Mouse (Mus musculus) retina, adult 2 months (tissue): ENCODE measurements around the gene Blnk.

Experiments
- DNase-seq: peaks from one replicate; pipeline ENCODE4 v3.0.0-alpha.2; 2012; ENCODE audit warnings: low read depth, low spot score

The Blnk gene

DNA sequence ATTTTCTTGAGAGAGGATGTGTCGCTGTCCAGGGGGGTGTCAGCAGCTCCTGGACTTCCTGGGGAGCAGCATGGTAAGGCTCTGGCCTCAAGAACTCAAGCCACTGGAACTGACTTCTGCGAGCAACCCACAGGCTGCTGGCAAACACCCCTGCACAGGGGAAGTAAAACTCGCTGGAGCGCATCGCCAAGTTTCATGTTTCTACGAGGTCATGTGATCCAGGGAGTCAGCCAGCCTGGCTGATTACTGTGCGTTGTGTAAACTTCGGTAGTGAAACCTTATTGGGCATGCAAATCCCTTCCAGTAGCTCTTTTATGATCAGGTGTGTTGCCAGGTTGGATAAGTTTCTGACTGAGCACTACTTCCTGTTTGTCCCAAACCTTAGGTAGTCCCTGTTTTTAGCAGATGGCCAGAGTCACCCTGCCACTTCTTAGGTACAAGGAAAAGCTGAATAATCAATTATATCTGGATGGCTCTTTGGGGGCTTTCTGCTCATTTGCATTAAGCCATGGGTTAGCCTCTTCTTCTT lies at the start of gene Blnk:
Blnk (minus strand) TSS at position 479 of the 529 bp plus-strand sequence.
- DNase-seq: no peak

DNA sequence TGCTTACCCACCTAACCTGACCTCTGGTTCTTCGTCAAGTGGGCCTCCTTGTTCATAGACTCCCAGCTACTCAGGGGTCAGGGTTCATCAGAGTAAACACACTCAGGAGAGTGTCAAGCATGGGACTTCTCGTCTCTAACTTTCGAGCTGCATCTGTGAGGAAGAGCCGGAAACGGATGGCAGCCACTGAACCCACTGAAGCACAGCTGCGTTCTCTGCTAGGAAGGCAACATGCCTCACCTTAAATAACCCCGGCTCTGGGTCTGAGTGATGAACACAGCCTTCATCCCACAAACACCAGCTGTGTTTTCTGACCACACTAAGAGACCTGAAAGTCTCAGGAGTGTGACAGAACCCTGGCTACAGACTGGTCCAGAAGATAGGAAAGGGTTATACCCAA lies 44.8 kb upstream of the Blnk start:
- no peak for DNase-seq

DNA sequence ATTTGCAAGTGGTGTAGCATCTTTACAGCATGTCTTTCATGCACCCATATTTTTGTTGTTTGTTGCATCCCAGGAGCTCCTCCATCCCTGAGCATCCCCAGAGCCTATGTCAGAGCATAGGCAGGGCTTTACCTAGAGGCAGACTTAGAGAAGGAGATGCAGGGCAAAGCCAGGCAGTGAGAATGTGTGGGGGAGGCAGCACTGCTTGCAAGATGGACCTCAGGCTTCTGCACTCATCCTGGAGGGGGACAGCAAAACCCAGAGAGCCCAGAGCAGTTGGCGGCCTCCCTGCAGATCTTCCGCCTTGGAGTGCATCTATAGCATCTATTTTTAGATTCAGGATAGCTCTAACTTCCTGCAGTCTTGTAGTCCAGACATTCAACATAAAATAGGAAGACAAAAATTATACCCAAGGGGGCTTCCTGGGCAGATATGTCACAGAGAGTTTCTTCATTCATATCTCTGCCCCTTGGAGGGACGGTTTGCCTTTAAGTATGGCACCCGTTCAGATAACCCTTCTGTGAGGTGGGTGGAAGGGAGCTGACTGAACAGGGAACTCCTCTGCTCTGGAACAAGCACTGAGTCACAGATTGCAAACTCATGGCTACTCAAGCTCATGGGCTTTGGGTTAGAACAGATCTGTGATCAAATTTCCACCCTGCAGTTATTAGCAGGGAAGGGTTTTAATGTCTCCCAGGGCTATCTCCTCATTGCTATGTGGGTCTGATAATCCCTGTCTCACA lies 41.6 kb upstream of the Blnk start:
- DNase-seq: no peak

DNA sequence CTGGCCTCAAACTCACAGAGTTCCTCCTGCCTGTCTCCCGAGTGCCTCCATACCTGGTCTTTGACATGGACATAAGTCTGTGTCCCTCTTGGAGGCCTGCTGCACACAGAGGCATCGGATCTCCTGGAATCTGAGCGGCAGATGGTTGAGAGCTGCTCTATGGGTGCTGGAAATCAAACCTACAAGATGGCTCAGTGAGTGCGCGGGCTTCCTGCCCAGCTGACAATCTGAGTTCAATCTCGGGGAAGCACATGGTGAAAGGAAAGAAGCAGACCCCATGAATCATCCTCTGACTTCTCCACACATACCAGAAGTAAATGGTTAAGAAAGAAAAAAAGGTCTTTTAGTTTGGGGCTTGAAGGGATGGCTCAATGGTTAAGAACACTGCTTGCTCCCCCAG lies 37.5 kb upstream of the Blnk start:
- DNase-seq: no peak

DNA sequence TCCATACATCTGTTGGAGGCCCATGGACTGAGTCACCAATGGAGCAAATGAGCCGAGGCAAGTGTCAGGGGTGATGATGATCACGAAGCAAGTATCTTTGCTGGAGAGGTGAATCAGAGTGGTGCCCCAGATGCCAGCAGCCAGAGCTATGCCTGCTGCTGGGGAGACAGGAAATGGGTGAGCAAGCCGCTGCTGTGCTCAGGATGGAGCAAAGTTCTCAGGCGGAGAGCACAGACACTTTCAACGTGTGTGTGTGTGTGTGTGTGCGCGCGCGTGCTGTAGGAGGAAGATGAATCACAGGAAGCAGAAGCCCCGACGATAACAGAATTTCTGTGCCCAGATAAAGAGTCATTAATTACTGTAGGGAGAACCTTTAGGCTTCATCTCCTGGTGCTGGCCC lies 36.7 kb upstream of the Blnk start:
- no peak for DNase-seq

DNA sequence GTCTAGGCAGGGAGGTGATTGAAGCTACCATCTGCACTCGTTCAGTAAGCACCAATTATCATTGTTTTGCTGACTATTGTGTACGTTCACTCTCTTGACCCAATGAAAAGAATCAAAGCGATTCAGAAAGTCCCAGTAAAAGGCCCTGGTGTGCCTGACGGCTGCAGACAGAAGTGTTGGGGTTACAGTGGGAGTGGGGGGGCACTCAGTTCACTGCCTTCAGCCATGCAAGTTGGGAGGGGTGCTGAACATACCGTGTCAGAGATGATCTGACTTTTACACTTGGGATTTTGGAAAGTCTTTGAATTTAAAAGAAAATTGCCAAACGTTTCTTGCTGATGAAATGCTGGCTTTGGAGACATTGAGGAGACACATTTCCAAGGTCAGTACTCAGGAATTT lies 35.8 kb upstream of the Blnk start:
- DNase-seq: no peak

DNA sequence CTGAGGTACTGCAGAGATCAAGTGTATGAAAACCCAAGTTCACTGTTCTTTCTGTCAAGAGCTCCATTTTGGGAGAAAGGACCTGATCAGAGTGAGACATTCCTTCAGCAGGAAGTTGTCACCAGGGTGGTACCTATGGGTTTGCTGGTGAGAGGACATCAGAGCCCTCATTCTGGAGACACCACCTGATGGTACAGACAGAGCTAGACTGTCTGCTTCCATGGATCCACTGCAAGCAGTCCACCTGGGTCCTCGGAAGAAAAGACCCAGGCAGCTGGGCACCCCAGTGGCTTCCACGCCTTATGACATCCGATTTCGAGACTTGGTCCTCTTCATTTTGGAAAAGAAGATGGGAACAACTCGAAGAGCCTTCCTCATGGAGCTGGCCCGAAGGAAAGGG lies 34.9 kb upstream of the Blnk start, which contains the start of gene Dntt:
Dntt (plus strand) TSS at position 57 of the 400 bp plus-strand sequence.
- no peak for DNase-seq

DNA sequence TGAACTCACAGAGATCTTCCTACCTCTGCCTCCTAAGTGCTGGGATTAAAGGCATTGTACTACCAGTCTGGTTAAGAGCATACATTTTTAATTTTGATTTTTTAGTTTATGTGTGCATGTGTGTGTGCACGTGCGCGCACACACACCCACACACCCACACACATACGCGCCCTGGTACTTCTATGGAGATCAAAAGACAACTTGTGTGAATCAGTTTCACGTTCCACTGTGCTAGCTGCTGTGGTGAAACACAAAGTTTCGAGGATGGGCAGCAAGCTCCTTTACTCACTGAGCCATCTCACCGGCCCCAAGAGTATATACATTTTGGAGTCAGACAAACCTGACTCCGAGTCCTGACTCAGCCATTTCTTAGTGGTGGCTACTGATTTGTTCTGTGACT lies 33.3 kb upstream of the Blnk start:
- no peak for DNase-seq

DNA sequence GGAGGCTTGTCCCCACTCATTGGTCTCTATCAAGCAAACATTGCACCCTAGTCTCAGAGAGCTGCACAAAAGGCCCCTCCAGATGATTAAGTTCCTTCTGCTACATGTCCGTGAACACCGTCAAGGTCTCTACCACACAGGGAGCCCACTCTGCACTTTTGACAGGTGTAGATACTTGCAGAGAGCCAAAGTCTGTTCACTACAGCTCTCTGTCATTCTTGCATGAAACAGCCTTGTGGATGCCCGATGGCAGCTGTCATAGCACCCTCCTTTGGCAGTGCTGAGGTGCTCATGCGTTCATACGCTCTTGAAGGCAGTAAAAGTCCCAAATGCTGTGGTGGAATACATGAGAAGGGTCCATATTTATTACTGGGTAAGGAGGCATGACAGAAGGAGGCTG lies 32.7 kb upstream of the Blnk start:
- no peak for DNase-seq

DNA sequence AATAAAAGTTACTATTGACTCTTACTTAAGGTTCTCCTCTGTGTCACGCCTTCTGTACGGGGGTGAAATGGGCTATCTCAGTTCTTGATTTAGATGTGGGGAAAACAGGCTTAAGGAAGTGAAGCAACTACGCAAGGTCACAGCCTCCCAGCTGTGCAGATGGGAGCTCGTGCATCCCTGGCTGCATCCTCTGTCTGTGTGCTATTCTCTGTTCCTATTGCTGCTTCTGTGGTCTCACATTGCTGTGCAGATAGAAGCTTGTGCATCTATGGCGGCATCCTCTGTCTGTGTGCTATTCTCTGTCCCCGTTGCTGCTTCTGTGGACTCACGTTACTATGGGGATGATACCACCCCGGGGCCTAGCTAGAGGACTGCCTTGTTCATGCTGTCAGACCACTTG lies 32.2 kb upstream of the Blnk start:
- no peak for DNase-seq

DNA sequence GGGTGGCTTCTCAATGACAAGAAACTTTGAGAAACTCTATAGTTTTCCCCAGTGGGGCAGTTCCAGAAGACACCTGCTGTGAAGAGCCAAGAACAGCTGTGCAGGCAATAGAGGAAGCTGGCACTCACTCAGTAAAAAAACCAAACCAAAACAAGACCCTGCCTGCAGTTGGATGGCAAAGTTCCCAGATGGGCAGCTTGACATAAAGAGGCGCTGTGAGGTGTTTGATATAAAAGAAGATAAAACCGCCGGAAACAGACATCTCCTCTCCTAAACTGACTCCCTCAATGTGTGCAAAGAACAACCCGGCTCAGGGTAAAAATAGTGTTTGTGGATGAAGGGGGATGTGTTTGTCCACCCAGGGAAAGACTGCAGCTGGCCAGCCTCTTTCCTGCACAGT lies 27.9 kb upstream of the Blnk start:
- no peak for DNase-seq

DNA sequence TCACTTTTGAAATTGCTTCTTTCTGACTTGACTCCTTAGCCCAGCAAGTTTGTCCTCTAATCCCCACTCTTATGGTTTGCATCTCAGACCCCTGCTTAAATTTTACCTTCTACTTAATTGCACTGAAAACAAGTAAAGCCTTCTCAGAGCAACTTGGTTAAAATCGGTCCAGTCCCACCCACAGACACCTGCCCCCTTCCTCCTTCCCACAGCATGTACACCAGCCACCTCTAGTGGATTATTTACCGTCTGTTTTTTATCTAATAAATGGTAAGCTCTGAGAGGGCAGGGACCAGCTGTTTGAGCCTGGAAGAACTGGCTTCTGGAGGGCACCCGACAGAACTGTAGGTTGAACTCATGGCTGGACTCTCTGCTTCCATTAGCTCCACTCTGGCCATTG lies 26.2 kb upstream of the Blnk start:
- no peak for DNase-seq

DNA sequence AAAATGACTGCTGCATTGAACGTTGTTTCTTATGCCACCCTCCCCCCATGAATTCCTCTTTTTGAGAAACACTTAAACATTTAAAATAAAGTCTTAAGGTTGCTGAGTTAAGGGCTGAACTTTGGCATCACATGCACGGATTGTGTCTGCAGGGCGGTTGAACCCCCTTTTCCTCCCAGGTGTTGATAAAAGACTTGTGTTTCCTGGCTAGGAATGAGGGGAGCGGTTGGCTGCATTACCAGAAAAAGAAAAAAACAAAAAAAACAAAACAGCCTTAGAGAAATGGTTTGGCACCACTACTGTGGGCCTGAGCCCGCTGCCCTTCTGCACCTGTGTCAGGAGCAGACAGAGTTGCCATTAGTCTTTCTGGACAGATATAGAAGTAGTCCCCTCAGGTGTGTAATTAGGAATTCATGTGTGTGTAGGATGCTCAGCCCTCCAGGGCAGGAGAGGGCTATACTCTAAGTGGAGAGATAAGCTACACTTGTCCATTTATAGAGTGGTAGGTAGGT lies 24.9 kb upstream of the Blnk start:
- no peak for DNase-seq

DNA sequence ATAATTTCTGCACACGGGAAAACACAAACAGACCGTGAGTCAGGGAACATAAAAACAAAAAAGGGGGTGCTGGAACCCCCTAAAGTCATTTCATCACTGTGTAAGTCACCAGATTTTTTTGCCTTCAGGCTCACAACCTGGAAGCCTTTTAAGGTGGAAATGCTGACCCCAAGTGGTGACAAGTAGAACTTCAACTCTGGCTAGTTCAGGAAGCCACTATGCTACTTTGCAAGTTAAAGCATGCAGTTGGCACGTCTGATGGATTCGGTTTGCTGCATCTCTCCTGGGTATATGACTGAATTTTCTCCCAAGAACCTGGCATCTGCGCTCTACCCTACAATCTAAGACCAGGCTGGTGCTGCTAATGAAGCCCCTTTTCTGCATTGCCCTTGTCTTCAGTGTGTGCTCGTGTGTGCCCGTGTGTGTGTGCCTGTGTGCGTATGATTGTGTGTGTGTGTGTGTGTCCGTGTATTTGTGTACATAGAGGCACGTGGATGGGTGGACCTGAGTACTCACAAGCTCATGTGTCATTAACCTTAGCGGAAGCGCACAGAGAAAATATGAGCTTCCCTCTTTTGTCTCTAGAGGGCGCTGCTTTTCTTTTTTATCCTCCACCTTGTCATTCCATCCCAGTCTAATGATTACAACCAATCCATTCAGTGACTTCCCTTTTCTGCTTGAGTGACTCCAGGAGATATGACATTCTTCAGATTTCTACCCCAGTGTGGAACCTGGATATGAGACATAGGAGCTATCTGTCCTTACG lies 21.8 kb upstream of the Blnk start:
- DNase-seq: peak; percentile 29

DNA sequence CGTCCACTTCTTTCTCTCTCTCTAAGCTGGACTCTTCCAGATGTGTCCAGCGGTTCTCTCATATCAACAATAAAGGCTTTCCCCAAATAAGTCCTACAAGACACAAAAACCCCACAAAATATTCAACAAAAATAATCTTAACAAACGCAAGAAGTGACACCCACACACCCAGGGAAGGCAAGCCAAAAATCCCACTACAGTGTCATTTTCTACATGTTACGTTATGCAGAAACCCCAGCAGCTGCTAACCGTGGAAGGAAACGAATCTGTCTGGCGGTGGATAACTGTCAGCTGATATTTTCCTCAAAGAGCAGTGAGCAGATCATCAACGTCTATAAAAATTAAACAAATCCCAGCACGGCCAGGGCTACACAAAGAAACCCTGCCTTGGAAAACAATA lies 19.7 kb upstream of the Blnk start:
- DNase-seq: no peak

DNA sequence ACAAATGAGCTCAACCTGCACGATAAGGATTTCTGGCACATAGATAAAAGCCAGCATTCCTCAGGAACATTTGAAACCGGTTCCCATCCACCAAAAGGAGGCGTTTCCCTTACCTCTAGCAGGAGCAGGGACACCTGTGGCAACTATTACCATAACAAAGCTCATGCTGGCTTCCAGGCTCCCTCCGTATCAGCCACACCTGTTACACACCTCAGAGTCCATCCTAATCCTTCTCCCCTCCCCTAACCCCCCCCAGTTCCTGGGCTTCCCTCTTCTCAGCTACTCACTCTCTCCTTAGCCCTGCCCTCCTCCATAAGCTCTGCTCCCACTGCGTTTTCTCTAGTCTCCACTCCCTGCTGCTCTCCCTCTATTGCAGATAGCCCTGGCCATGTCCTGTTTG lies 19.3 kb upstream of the Blnk start:
- DNase-seq: no peak

DNA sequence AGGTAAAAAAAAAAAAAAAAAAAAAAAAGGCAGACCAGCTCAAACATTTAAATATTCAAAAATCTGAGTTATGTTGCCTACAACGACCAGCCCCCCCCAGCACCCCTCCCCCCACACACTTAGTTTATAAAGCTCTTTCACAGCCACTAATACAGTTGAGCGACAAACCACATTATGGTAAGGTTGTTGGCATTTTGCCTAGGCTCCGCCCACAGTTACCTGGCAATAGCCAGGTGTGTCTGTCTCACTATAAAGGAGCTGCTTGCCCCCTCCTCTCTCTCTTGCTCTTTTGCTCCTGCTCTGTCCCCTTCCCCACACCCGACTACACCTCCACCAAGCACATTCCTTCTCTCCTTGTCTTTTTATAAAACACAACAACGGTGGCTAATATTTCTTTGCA lies 17.3 kb upstream of the Blnk start:
- no peak for DNase-seq

DNA sequence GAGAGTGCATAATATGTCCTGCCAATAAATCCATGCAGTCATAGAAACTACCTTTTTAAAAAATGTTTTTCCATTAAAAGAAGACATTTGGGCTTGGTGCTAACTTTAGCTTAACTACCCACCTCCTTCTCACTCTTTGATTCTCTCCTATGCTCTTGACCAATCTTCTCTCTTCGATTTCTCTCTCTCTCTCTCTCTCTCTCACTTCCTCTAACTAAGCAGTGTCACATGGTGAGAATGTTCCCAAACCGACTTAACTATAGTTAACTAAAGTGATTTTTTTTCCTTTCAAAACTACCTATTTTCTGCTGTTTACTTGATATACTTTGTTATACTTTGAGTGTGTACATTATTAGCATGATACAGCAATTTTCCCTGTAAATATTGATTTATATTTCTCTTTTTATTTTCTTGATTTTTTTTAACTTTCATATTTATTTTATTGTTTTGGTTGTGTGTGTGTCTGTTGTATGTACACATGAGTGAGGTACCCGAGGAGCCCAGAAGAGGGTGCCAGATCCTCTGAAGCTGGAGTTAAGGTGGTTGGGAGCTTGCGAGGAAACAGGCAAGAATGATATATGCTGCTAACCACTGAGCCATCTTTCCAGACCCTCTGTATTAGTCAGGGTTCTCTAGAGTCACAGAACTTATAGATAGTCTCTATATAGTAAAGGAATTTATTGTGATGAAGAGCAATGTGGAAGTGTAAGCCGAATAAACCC lies 14.5 kb upstream of the Blnk start:
- DNase-seq: no peak

DNA sequence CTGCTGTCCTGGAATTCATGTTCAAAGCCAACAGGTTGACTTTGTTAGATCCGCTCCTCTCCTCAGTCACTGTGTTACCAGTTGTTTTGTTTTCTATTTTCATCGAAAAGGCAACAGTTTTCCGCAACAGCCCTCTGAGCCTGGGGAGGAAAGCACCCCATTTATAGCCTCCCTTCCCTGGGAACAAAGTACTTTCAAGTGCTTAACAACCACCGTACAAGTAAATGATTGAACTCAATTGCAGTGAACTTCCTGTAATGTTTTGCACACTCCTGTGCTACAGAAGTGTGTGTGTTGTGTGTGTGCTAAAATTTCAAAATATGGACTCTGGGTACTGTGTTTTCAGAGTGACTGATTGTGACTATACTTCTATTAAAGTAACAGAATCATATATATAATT lies 13.4 kb upstream of the Blnk start:
- DNase-seq: no peak

DNA sequence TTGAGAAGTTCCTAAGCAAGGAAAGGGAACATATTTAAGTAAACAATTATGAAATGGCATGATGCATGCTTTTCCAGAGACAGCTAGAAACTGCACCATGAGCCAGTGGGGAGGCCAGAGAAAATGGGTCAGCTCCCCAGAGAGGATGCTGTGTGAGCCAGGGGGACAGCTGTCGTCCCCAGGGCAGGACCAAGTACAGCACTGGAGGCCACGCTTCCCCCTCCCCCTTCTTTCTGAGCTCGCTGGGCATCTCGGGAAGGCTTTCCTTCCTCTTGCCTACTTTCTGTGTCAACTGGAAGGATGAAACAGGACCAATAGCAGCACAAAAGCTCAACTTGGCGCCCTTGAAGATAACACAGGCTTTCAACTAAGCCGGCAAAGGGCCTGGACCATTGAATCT lies 13.0 kb upstream of the Blnk start:
- DNase-seq: no peak

DNA sequence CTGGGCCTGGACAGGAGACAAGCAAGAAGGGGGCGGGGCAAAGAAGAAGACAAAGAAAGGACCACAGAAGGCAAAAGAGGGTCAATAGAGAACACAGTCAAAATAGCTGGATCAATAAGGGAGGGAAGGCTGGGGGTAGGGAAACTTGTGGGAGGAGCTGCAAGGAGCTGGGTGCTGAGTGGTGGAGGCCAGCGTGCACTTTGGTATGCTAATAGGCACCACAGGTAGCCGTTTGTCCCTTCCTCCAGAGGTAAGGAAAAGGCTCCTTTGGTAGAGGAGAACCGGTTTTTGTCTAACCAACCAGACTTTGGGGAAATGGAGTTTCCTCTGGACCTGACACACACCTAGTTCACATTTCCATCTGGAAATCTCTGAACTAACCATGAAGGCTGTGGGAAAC lies 12.3 kb upstream of the Blnk start:
- no peak for DNase-seq

DNA sequence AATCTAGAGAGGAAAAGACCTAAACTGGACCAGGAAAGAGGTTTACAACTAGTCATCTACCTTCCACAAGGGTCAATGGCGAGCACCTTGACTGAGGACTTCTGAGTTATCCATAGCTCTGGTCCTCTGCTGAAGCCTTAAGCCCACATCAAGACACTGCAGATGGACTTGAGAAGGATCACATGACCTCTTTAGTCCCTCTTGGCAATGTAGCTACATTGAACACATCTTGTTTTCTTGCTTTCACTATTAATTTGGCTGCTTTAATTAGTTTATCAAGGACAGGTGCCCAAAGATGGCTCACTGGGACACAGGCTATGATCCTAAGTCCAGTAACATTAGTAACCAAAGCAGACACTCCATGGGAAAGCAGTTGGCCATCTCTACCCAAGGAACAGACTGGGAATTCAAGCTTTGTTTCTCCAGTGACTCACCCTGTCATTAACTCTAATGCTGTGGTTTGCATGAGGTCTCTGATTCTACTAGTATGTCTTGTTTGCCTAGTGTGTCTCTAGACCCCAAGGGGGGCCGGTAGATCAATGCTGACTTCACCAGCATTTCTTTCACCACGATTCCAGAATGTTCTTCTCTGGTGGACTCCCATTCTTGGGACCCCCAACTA lies 9.5 kb upstream of the Blnk start:
- no peak for DNase-seq
